Mouse (Mus musculus) cerebral cortex, adult 2 months (tissue): ENCODE measurements around the gene Ttll9.

Source experiments
- WGBS: fragments of 180-500 bp; shearing (Covaris S2); methylation state at CpG from one replicate; pipeline ENCODE4 v1.1.7; 2018; 5-methylcytosine and 5-hydroxymethylcytosine counted together

Ttll9 gene

DNA sequence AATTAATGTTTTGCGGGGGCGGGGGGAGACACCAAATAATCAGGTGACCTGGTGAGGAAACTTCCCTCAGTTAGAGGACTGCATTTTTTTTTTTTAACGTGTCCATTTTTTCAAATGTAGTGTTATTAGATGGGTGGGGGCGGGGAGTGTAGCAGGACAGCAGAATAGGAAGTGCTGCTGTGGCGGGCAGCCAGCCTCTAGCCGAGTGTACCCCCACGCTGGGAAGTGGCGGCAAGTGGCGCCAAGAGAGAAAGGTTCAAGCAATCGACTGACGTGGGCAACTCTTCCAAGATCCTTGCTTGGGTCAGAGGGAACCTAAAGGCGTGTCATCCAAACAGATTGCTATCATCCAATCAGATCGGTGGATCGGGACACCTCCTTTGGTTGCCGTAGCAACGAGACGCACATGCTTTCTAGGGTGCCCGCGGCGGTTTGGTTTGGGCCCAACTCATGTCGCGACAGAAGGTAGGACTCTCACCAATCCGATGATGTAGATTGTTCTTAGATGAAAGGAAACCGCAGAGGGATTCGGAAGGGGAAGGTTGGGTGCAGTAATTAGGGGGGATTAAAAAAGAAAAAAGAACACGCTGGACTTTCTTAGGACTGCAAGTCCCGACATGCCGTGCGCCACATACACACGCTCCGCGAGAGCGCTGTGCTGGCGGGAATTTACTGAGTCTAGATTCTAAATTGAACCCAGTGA, at the start of gene Ttll9:
Gene Ttll9, plus strand, starts transcription at position 395 of the 703 bp plus-strand sequence.
- WGBS = 2% methylated on average over 34 of the region's 34 CpGs

DNA sequence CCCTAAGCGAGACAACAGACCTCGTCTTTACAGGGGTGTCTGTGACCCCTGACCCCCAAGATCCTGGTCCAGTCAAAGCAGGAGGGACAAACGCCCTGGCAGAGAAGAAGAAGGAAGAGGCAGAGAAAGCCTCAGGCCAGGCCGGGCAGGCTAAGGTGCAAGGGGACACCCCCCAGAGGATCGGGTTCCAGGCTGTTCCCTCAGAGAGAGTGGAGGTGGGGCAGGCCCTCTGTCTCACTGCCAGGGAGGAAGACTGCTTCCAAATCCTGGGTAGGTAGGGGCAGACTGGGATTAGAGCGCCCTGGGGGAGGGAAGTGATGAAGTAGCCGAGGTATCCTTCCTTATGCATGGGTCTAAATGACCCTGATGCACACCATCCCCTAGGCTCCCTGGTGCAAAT, 48.8 kb upstream of the Ttll9 start:
- WGBS = 57% methylated on average over 7 of the region's 7 CpGs

DNA sequence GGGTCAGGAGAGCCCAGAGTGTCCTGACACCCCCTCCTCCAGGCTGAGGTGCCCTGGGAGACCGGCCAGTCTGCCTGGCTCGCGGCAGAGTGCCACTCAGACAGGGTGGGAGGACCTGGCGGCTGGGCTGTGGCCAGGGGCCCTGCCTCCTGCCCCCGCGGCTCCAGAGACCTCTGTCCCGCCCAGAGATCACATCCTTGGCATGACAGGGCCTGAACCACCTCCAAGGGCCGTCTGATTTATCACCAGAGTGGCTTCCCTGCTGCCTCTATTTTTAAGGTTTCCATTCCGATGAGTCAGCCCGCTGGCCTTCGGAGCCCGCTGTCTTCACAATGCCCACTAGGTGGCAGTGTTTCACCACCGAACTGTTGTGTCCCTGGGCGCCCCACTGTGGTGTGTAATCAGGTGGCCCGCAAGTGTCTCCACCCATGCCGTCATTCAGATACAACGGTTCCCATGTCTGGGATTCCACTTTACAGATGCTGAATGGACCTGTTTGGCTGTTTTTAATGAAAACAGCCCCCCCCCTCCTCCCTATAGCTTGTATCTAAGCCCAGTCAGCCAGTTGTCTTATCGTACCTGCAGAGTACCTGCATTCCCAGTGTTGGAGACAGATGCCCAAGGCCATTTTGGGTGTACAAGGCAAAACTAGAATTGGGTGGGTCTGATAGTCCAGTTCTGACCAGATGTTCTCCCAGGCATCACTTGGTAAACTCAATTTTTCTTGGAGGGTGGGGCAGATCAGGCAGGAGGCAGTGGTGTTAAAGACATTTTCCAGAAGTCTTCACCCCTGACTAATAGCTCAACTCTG, 47.8 kb upstream of the Ttll9 start:
- WGBS = 2% methylated on average over 18 of the region's 18 CpGs

DNA sequence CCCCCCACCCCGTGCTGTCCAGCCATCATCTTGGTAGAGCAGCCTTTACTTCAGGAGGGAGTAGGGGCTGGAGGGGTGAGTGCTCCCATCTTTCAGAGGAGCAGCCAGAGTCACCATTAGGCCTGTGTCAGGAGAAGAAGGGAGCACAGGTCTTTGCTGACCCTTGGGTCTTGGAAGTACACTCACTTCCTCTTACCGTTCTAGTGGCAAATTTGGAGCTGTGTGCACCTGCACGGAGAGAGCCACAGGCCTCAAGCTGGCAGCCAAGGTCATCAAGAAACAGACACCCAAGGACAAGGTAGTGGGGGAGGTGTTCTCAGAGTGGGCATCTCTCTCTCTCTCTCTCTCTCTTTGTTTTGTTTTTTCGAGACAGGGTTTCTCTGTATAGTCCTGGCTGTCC, 46.8 kb upstream of the Ttll9 start:
- WGBS = 77% methylated on average over 4 of the region's 4 CpGs

DNA sequence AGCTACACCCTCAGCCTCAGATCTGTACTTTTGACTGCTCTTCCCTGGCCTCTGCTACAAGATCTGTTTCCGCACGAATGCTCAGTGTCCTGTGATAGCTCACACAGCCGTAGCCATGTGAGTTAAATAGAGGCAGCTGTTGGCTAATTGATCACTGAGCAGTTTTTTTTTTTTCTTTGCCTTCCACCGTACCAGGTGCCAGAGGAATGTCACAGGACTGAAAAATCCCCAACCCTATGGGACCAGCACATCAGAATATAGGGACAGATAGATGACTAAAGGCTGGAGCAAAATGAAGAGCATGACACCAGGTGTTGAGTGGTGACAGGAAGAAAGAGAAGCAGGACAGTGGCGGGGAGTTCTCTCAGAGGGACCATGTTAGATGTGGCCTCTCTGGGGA, 46.2 kb upstream of the Ttll9 start:
- 78% methylated on average over 5 of the region's 5 CpGs for WGBS

DNA sequence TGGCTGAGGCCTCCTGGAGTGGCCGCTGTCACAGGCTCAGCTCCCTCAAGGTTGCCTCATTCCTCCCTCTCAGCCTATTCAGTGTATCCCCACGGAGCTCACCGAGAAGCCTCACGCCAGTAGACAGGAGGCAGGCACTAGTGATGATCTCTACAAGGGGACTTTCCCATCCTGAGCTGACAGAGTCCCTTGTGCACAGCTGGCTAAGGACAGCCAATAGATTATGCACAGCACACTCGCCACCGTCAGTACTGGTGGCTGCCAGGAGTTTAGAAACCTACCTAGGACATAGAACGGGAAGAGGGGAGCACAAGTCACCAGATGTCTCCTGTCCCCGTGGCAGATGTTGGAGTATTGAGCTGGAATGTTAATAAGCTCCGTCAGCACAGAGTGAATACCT, 44.6 kb upstream of the Ttll9 start:
- WGBS = 70% methylated on average over 9 of the region's 9 CpGs

DNA sequence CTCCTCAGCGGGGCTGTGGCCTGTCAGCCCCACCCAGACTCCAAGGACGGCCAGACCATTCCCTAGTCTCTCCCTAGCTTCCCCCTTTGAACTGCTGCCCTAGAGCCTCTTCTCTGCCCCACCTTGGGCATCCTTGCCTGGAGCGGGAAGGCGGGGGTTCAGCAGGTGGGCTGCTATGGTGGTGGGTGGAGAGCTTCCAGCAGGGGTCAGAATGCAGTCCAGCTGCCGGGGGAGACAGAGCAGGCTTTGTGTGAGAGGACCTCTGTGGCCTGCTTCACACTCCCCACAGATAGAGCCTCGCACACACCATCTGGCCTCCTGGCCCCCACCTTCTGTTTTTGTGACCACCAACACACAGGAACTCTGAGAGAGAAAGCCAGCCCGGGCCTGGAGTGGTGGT, 39.9 kb upstream of the Ttll9 start:
- 68% methylated on average over 7 of the region's 7 CpGs for WGBS

DNA sequence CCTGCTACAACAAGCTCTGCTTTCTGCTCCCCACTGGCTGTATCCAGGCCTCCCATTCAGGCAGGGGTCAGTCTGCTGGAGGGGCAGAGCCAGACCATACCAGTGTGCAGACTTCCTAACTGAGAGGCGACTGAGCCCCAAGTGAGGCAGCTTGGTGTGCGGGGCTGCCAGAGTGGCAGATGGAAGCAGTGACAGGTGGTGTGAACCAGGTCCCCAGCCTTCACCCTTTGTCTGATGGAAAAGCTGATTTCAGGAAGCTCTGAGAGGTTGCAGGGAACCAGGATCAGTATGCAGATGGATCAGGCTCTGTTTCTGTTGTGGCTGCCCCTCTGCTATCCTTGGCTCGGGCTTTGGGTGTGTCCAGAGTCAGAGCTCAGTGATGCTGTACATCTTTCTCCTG, 38.7 kb upstream of the Ttll9 start:
- WGBS = 87% methylated on average over 3 of the region's 3 CpGs

DNA sequence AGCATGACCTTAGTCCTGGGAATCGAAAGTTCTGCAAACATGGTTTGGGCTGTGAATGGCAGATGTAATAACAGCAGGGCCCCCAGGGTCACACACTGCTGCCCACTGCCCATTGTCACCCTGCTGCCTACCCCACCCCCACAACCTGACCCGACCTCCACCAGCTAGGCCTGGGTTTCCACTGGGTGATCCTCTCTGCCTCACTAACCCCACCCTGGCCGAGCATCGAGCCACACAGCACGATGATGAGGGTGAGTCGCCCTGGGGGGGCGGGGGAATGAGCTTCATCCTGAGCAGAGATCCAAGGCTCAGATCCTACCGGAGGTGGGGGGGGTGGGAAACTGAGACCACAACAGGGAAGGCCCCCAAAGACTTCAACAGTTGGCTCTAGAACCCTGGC, 38.2 kb upstream of the Ttll9 start:
- WGBS = 75% methylated on average over 8 of the region's 8 CpGs

DNA sequence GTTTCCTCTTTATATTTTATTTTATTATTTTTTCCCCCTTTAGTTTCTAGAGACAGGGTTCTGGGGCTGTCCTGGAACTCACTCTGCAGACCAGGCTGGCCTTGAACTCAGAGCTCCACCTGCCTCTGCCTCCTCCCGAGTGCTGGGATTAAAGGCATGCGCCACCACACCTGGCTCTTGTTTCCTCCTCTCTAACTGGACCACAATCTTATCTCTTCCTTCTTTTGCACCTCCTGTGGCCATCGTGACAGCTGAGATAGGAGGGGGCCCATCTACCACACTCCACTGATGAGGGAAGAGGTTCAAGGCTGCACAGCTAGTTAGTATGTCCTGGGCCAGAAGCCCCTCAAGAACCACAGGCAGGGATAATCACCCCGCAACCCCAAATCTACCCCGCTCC, 37.7 kb upstream of the Ttll9 start:
- 93% methylated on average over 5 of the region's 5 CpGs for WGBS

DNA sequence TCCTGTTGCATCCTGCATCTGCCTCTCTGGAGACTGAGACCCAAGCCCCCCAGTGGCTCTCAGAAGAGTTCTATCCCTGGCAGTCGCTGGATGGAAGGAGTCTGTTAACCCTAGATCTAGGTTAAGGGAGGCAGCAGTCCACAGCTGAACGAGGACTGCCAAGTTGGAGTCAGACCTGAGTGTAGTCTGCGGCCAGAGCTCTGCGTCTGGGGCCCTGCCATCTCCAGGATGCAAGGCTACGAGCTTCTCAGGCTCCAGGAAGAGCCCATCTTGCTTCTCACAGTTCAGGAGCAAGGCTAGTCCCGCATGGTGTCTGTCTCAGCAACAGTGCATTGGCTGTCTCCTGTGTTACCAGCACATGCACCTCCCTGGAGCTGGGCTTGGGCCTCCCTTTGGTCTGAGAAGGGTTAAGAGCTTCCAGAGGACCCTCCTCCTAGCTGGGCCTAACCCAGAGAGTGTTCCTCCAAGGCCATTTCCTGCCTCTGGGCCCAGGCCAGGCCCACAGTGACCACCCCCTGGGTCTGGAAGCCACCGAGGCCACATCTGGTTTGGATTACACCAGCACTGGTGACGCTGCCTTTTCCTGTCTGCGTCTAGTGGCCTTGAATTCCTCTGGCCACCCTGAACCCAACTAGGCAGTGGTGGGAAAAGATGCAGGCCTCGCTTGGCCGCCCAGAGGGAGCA, 37.0 kb upstream of the Ttll9 start:
- WGBS = 80% methylated on average over 11 of the region's 11 CpGs

DNA sequence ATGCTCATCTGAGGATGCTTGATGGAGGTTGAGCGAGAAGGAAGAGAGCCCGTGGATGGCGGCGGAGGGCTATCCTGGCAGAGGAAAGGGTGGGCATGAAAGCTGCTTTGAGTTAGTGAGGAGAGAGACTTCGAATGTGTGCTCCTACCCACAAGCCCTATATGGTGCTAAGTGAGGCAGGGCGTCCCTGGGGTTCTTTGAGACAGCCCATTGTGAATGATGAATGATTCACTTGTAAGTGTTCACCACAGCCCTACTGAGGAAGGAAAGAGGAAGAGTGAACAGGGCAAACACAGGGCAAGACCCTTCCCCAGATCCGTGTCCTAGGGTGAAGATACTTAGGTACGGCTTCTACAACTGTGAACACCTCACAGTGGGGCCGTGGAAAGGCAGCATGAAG, 35.4 kb upstream of the Ttll9 start:
- 76% methylated on average over 9 of the region's 9 CpGs for WGBS

DNA sequence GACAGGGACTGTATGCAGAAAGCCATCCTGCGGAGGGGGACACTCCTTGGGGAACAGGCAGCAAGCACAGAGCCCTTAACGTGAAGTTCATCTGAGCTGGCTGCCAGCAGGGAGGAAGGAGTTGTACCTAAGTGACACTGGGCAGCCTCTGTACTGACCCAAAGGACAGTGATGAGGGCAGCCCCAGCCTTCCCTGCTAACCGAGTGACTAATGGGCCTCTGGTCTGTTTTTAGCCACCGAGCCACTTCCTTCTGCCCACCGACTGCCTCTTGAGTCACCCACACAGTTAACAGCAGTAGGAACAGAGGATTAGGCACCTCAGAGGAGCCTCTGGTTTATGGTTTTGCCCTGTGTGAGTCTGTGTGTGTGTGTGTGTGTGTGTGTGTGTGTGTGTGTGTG, 34.9 kb upstream of the Ttll9 start:
- 45% methylated on average over 5 of the region's 5 CpGs for WGBS

DNA sequence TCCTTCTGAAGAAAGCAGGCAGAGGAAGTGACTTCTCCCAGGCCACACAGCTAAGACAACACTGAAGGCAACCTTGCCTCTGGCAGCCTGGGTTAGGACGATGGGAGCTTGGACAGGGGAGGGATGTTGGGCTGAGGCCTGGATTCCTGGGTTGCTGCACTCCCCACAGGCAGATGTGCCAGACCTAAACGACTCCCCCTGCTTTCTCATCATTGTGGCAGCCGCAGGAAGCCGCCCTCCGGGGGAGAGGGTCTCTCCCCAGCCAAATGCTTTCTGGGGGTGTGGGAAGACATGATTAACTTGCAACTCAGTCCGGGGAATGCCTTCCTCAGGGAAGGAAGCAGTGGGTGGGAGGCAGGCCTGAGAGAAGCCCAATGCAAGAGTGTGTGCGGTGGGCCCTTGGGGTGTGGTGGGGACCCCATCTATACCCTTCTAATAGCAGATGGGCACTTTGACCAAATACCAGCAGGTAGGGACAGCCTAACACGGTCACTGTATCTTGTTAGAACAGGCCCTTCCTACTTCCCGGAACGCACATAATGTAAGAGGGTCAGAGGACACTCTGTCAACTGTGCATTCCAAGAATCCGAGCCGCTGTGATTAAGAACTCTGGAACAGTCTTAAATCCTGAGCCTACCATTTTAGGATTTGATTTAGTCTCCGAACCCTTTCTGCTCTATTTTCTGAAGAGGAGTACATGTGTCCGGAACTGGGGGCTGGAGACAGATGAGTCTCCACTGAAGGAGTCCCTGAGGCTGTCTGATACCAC, 33.9 kb upstream of the Ttll9 start:
- WGBS = 67% methylated on average over 14 of the region's 14 CpGs

DNA sequence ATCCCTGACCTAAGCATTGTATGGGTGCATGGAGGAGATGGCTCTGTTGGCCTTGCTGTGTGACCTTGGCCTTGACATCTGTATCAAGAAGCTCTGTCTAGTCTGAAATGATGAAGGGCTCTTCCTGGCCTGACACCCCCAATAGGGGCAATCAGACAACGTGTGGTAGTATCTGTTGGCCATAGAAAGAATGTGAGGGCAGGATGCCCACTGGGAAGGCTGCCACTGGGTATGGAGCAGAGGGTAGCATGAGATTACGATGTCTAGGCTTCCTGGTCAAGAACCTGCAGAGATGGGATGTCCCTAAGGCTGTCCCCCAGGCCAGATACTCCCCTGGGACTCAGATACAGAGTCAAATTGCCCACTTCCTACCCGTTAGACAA, 33.3 kb upstream of the Ttll9 start:
- 78% methylated on average over 3 of the region's 3 CpGs for WGBS

DNA sequence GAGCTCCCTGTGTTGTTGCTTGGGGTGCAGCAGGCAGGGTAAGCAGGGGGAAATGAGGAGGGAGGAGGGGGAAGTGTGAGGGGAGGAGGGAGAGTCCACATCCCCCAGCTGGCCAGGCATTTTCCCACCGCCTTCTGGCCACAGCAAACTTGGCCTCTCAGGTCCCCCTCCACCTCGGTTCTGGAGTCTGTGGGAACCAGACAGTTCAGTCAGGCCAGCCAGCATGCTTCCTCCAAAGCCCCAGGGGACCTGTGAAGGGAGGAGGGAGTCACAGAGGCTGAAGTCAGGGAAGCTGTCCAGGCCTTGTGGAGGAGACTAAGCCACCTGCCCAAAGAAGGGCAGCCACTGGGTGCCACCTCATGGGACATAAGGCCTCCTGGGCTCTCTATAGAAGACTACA, 32.0 kb upstream of the Ttll9 start:
- WGBS = 74% methylated on average over 2 of the region's 2 CpGs

DNA sequence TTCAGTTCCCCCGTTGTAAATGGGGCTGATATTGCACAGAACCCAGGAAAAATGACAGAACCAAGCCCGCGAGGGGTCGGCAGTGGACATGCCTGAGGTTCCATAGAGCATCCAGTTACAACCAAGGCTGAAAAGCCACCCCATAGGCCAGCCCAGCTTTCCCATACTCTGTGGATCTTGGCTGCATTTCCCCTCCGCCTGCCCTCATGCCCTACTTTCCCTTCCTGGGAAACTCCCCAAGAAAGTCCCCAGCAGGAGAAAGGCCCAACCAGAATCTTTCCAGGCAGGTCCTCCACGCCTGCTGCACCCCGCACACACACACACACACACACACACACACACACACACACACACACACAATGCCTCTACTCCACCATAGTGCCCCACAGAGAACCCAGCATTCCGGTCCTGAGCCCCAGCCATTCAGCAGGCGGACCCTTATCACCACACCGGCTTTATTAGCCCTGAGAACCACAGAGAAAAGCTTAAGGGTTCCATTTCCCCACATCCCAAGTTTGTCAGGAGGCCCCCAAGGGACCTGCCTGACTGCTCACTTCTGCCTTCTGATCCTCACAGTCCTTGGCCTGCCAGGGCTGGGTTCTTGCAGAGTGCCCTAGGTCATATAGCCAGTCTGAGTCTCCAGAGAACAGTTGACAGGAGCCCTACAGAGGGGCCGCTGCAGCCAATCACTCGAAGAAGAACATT, 30.7 kb upstream of the Ttll9 start:
- WGBS = 67% methylated on average over 12 of the region's 12 CpGs

DNA sequence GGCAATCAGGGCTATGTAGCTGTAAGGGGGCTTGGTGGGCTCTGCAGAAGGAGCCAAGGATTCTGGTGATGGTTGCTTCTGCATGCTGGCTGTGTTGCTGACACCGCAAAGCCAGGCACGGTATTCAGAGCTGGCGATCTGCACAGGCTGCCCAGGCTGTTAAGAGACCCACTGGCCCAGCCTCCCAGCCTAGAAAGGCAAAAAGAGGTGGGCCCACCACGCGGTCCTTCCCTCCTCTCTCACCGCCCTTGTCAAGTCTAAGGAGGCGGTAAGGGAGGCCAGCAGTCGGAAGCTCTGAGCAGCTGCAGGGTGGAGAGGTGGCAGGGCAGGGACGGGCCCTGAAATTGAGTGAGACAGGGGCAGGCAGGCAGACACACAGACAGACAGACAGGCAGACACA, 29.2 kb upstream of the Ttll9 start, which contains the start of gene Foxs1:
Gene Foxs1, minus strand, starts transcription at position 161 of the 400 bp plus-strand sequence.
- 59% methylated on average over 9 of the region's 9 CpGs for WGBS

DNA sequence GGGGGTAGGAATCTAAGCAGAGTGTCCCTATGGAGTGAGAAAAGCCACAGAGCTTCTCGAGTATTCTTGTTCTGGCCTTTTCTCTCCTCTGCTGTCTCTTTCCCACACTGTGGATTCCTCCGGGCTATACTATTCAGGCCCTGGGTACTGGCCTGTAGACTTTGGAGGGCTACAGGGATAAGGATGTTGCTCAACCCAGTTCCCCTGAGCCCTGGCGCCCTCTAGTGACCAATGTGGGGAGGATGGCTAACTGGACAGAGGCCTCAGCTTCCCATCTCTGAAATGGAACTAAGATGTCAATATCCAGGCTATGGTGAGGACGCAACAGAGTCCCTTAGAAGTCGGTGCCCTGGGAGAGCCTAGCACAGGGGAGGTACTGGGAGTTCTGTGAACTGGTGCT, 28.7 kb upstream of the Ttll9 start:
- 32% methylated on average over 5 of the region's 5 CpGs for WGBS

DNA sequence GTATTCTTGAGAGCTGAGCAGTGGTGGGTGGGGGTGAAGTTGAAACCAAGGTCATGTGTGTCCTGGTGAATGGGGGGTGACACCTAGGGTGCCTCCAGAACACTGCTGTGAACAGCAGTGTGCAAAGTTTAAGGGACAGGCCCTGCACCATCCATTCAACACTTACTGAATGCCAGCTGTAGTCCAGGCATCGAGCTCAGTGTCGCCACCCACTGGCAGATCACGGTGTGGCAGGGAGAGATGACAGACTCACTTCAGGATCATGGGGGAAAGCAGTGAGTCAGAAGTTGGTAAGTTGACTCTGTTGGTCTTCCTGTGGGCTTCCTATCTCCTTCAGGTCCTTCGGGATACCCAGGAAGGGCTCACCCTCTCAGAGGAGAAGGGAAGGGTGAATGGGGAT, 22.4 kb upstream of the Ttll9 start:
- 13% methylated on average over 4 of the region's 4 CpGs for WGBS

DNA sequence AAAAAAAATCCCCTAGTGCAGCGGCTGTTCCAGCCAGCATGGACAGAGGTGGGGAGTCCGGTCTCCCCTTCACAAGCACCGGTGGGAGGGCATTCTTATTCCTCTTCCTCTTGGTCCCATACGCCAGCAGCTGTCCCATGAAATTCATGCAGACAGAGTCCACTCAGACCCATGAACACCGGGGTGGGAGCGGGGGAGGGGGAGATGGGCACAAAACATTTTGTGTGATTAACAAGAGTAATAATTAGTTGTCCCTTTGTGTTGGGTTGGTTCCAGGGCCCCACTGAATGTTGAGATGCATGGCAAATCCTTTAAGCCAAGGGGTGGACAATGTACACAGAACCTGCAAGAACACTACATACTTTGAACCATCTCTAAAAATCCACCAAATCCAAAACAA, 21.2 kb upstream of the Ttll9 start:
- WGBS = 72% methylated on average over 6 of the region's 6 CpGs
